Mouse (Mus musculus) embryonic facial prominence, embryonic 12.5 days (tissue): Measurements from ENCODE around the gene Kctd6. TPM values are rescaled to one million over a fixed set of nuclear protein-coding genes. Genes with fewer than 3 reads are reported as not detected.
"Not testable (repeated sequence)": the region's sequence is repeated elsewhere in the genome, so short reads cannot be mapped to it uniquely, and the experiment has no call there.

Source experiments
- ATAC-seq: fragments of 200-750 bp; cut with Nextera tagmentation; 2 replicates; pipeline ENCODE4 v1.8.0; 2017; ENCODE audit not compliant: insufficient number of reproducible peaks, insufficient read depth, low FRiP score, low TSS enrichment
- H3K27ac ChIP-seq: fragments of 300-500 bp; sonication (generic); 2 replicates; pipeline ENCODE4 v1.5.1; 2016; ENCODE audit warnings: mild to moderate bottlenecking
- H3K27me3 ChIP-seq: fragments of 300-500 bp; sonication (generic); 2 replicates; pipeline ENCODE4 v1.6.1; 2016; ENCODE audit warnings: mild to moderate bottlenecking, moderate library complexity
- H3K36me3 ChIP-seq: fragments of 300-500 bp; sonication (generic); 2 replicates; pipeline ENCODE4 v1.6.1; 2016; ENCODE audit warnings: mild to moderate bottlenecking
- H3K4me1 ChIP-seq: fragments of 300-500 bp; sonication (generic); 2 replicates; pipeline ENCODE4 v1.6.1; 2016
- H3K4me2 ChIP-seq: fragments of 300-500 bp; sonication (generic); replicated peaks from 2 replicates; pipeline ENCODE4 v1.6.1; 2016; ENCODE audit warnings: mild to moderate bottlenecking, moderate library complexity
- H3K4me3 ChIP-seq: fragments of 300-500 bp; sonication (generic); 2 replicates; pipeline ENCODE4 v1.5.1; 2016; ENCODE audit warnings: mild to moderate bottlenecking
- H3K9ac ChIP-seq: fragments of 300-500 bp; sonication (generic); 2 replicates; pipeline ENCODE4 v1.6.1; 2016; ENCODE audit warnings: mild to moderate bottlenecking, moderate library complexity
- H3K9me3 ChIP-seq: fragments of 300-500 bp; sonication (generic); 2 replicates; pipeline ENCODE4 v1.6.1; 2016; ENCODE audit warnings: mild to moderate bottlenecking, moderate library complexity
- WGBS: fragments of 180-500 bp; shearing (Covaris S2); methylation state at CpG from one replicate; pipeline ENCODE4 v1.1.7; 2016; 5-methylcytosine and 5-hydroxymethylcytosine counted together
- polyA plus RNA-seq: library from polyadenylated mRNA; unstranded; fragments of >200 nt; fragmentation: Nextera tagmentation; extraction: Ambion mirVana; gene quantifications from 2 replicates; pipeline ENCODE4 v1.2.1, GENCODE M21; 2016

Kctd6 gene
- polyA plus RNA-seq, 1 experiment from 2014 or later: 14.0 TPM

- Histone ChIP-seq H3K36me3 (no peaks in the 10 kb centered on the region), H3K4me3 (no peak overlapping the region), H3K9me3 (no peaks in the 10 kb centered on the region), H3K27ac (no peak overlapping the region), H3K27me3 (no peaks in the 10 kb centered on the region), H3K4me1 (no peaks in the 10 kb centered on the region), H3K4me2 (no peak overlapping the region), H3K9ac (no peak overlapping the region)
- ATAC-seq: no peak
- 72% methylated on average over 6 of the region's 6 CpGs for WGBS
These were observed 42.1 kb downstream of the Kctd6 start for GRCm38 (mm10) chr14:8256072-8256471.

- no peaks in the 10 kb centered on the region for H3K9me3 ChIP-seq
- H3K36me3 ChIP-seq: no peaks in the 10 kb centered on the region
- H3K4me3 ChIP-seq: no peak overlapping the region
- H3K4me1 ChIP-seq: no peaks in the 10 kb centered on the region
- no peak overlapping the region for H3K27ac ChIP-seq
- no peak overlapping the region for H3K9ac ChIP-seq
- no peak overlapping the region for H3K4me2 ChIP-seq
- 81% methylated on average over 5 of the region's 5 CpGs for WGBS
- ATAC-seq: no peak
- no peaks in the 10 kb centered on the region for H3K27me3 ChIP-seq
These were observed 42.9 kb downstream of the Kctd6 start for GRCm38 (mm10) chr14:8256881-8257280.

- Histone ChIP-seq H3K36me3 (no peaks in the 10 kb centered on the region), H3K9ac (no peak overlapping the region), H3K4me3 (no peak overlapping the region), H3K4me2 (no peak overlapping the region), H3K9me3 (no peaks in the 10 kb centered on the region), H3K27ac (no peak overlapping the region), H3K4me1 (no peaks in the 10 kb centered on the region), H3K27me3 (no peaks in the 10 kb centered on the region)
- no peak for ATAC-seq
- WGBS: 32% methylated on average over 7 of the region's 7 CpGs
These were observed 43.8 kb downstream of the Kctd6 start for GRCm38 (mm10) chr14:8257521-8258334.

GRCm38 (mm10) chr14:8258335-8258627, 44.3 kb downstream of the Kctd6 start:
- no peak for ATAC-seq
- 20% methylated on average over 3 of the region's 3 CpGs for WGBS

GRCm38 (mm10) chr14:8258752-8259151, 44.8 kb downstream of the Kctd6 start:
- Histone ChIP-seq H3K4me3 (no peak overlapping the region), H3K27me3 (no peaks in the 10 kb centered on the region), H3K9ac (no peak overlapping the region), H3K9me3 (no peaks in the 10 kb centered on the region), H3K27ac (no peak overlapping the region), H3K4me2 (no peak overlapping the region), H3K36me3 (no peaks in the 10 kb centered on the region), H3K4me1 (no peaks in the 10 kb centered on the region)
- WGBS: 82% methylated on average over 3 of the region's 3 CpGs
- ATAC-seq: no peak

More at GRCm38 (mm10) chr14:8258335-8258627, 44.3 kb downstream of the Kctd6 start:
- H3K36me3 ChIP-seq: no peaks in the 10 kb centered on the region
- no peak overlapping the region for H3K4me2 ChIP-seq
- H3K9me3 ChIP-seq: no peaks in the 10 kb centered on the region
- no peak overlapping the region for H3K4me3 ChIP-seq
- no peaks in the 10 kb centered on the region for H3K27me3 ChIP-seq
- no peak overlapping the region for H3K9ac ChIP-seq
- H3K4me1 ChIP-seq: no peaks in the 10 kb centered on the region
- no peak overlapping the region for H3K27ac ChIP-seq

GRCm38 (mm10) chr14:8259166-8259565, 45.2 kb downstream of the Kctd6 start, which contains the start of gene Acox2:
Acox2 (minus strand) TSS chr14:8259353.
- Histone ChIP-seq H3K27me3 (no peaks in the 10 kb centered on the region), H3K4me3 (no peak within 1 kb of the TSS), H3K9ac (no peak within 1 kb of the TSS), H3K36me3 (no peaks in the 10 kb centered on the region), H3K9me3 (no peaks in the 10 kb centered on the region), H3K27ac (no peak within 1 kb of the TSS), H3K4me2 (no peak within 1 kb of the TSS), H3K4me1 (no peaks in the 10 kb centered on the region)
- WGBS: 77% methylated on average over 3 of the region's 3 CpGs
- no peak for ATAC-seq

- H3K36me3 ChIP-seq: no peaks in the 10 kb centered on the region
- WGBS: 81% methylated on average over 5 of the region's 5 CpGs
- H3K4me1 ChIP-seq: no peaks in the 10 kb centered on the region
- no peak overlapping the region for H3K9ac ChIP-seq
- H3K9me3 ChIP-seq: no peaks in the 10 kb centered on the region
- ATAC-seq: no peak
- H3K27me3 ChIP-seq: no peaks in the 10 kb centered on the region
- H3K4me3 ChIP-seq: no peak overlapping the region
- H3K4me2 ChIP-seq: no peak overlapping the region
- H3K27ac ChIP-seq: no peak overlapping the region
These were observed 46.3 kb downstream of the Kctd6 start for GRCm38 (mm10) chr14:8260214-8260613.

- Histone ChIP-seq H3K27ac (no peak overlapping the region), H3K4me3 (no peak overlapping the region), H3K27me3 (no peaks in the 10 kb centered on the region), H3K4me1 (no peaks in the 10 kb centered on the region), H3K36me3 (no peaks in the 10 kb centered on the region), H3K4me2 (no peak overlapping the region), H3K9me3 (no peaks in the 10 kb centered on the region), H3K9ac (no peak overlapping the region)
- ATAC-seq: no peak
- 37% methylated on average over 1 of the region's 1 CpGs for WGBS
These were observed 48.3 kb downstream of the Kctd6 start for GRCm38 (mm10) chr14:8262242-8262641.

- Histone ChIP-seq H3K9me3 (no peaks in the 10 kb centered on the region), H3K27me3 (no peaks in the 10 kb centered on the region), H3K4me3 (no peak overlapping the region), H3K4me2 (no peak overlapping the region), H3K9ac (no peak overlapping the region), H3K4me1 (no peaks in the 10 kb centered on the region), H3K36me3 (no peaks in the 10 kb centered on the region), H3K27ac (no peak overlapping the region)
- WGBS: 100% methylated on average over 1 of the region's 1 CpGs
- ATAC-seq: no peak
These were observed 50.4 kb downstream of the Kctd6 start for GRCm38 (mm10) chr14:8264378-8264777.

GRCm38 (mm10) chr14:8271281-8271680, 57.3 kb downstream of the Kctd6 start:
- ATAC-seq, H3K9me3 ChIP-seq, H3K27ac ChIP-seq, H3K27me3 ChIP-seq, H3K4me1 ChIP-seq, H3K4me3 ChIP-seq, H3K9ac ChIP-seq, H3K36me3 ChIP-seq, H3K4me2 ChIP-seq: not testable (repeated sequence)
- WGBS: 84% methylated on average over 8 of the region's 8 CpGs
